Mouse (Mus musculus) cerebellum, postnatal 25 days (tissue): ENCODE results near the gene Capn11.
"Not testable (repeated sequence)": the region's sequence is repeated elsewhere in the genome, so short reads cannot be mapped to it uniquely, and the experiment has no call there.

Experiments used
- DNase-seq, 2 experiments: peaks; one replicate each; pipeline ENCODE4 v3.0.0; 2021; ENCODE audit warnings: mixed read lengths in 2 of 2

Gene Capn11

GRCm38 (mm10) chr17:45626577-45627134, 32.5 kb downstream of the Capn11 start:
- DNase-seq = peak; percentile 63 to 80

- not testable (repeated sequence) for DNase-seq
These were observed 35.7 kb downstream of the Capn11 start for GRCm38 (mm10) chr17:45623425-45623824.

- no peak for DNase-seq
These were observed 39.5 kb downstream of the Capn11 start for GRCm38 (mm10) chr17:45619386-45620256.

- no peak for DNase-seq
These were observed 40.2 kb downstream of the Capn11 start for GRCm38 (mm10) chr17:45618941-45619385.

GRCm38 (mm10) chr17:45617655-45618054, 41.5 kb downstream of the Capn11 start:
- DNase-seq = no peak

- DNase-seq = no peak
These were observed 42.4 kb downstream of the Capn11 start for GRCm38 (mm10) chr17:45616679-45617078.

GRCm38 (mm10) chr17:45616046-45616650, 43.0 kb downstream of the Capn11 start:
- no peak for DNase-seq

- no peak for DNase-seq
These were observed 46.2 kb downstream of the Capn11 start for GRCm38 (mm10) chr17:45612921-45613320.

- no peak for DNase-seq
These were observed 47.1 kb downstream of the Capn11 start for GRCm38 (mm10) chr17:45612008-45612407.

GRCm38 (mm10) chr17:45610144-45610866, 48.8 kb downstream of the Capn11 start:
- no peak for DNase-seq

GRCm38 (mm10) chr17:45608396-45608795, 50.7 kb downstream of the Capn11 start:
- no peak for DNase-seq

GRCm38 (mm10) chr17:45606992-45607879, 51.9 kb downstream of the Capn11 start:
- DNase-seq = no peak

- DNase-seq = no peak
These were observed 56.1 kb downstream of the Capn11 start for GRCm38 (mm10) chr17:45602984-45603383.

- no peak for DNase-seq
These were observed 57.2 kb downstream of the Capn11 start, which contains the start of gene Mymx for GRCm38 (mm10) chr17:45601877-45602304. Mymx (minus strand) TSS chr17:45602102.

GRCm38 (mm10) chr17:45601325-45601724, 57.8 kb downstream of the Capn11 start:
- DNase-seq = no peak

- no peak for DNase-seq
These were observed 58.9 kb downstream of the Capn11 start for GRCm38 (mm10) chr17:45600267-45600666.

- peak in 1 of 2 experiments; percentile 58 for DNase-seq
These were observed 59.5 kb downstream of the Capn11 start, which contains the start of gene Slc29a1 for GRCm38 (mm10) chr17:45599446-45600242. Slc29a1 (minus strand) TSS chr17:45599606.

GRCm38 (mm10) chr17:45598891-45599290, 60.2 kb downstream of the Capn11 start:
- DNase-seq = no peak

GRCm38 (mm10) chr17:45598376-45598775, 60.7 kb downstream of the Capn11 start:
- DNase-seq = no peak

- peak in 1 of 2 experiments; percentile 55 for DNase-seq
These were observed 61.3 kb downstream of the Capn11 start for GRCm38 (mm10) chr17:45597787-45598186.
